8 mouse cellular contexts compared by ENCODE assay signal in genomic region chr16:31070358-31071133, GRCm38 (mm10). TPM values are rescaled to one million over a fixed set of nuclear protein-coding genes. Genes with fewer than 3 reads are reported as not detected.
DNase-seq lines count a peak whose midpoint lies in the region; ATAC-seq and TF ChIP-seq lines count a peak whose summit lies in the region.

No protein-coding gene starts in this region.

- no peaks in the 10 kb centered on the region for H3K27me3 ChIP-seq in ES-Bruce4 (ENCODE audit: control insufficient read depth, insufficient read depth, low read length, poor library complexity, severe bottlenecking)
- H3K27me3 ChIP-seq in forebrain, postnatal 0 days (ENCODE audit: insufficient read depth, low read length): no peaks in the 10 kb centered on the region
- no peaks in the 10 kb centered on the region for H3K27me3 ChIP-seq in neural tube, embryonic 15.5 days (replicated peaks)
- no peaks in the 10 kb centered on the region for H3K27me3 ChIP-seq in testis, adult 2 months (ENCODE audit: control insufficient read depth, insufficient read depth, low read length)

- no peak overlapping the region for H3K9ac ChIP-seq in ES-Bruce4 (ENCODE audit: low read depth, poor library complexity, severe bottlenecking)
- H3K9ac ChIP-seq in forebrain, postnatal 0 days: no peak overlapping the region
- H3K9ac ChIP-seq in neural tube, embryonic 15.5 days (replicated peaks): 0 out of 2 replicates have a peak overlapping the region, but pooled peaks have one; percentile 17

- no peaks in the 10 kb centered on the region; the same call in 1 of the 2 replicates for H3K9me3 ChIP-seq in ES-Bruce4 (replicated peaks; ENCODE audit: control insufficient read depth, insufficient read depth, low read length, poor library complexity, severe bottlenecking)
- no peaks in the 10 kb centered on the region for H3K9me3 ChIP-seq in forebrain, postnatal 0 days (ENCODE audit: low read length)
- no peaks in the 10 kb centered on the region for H3K9me3 ChIP-seq in neural tube, embryonic 15.5 days (replicated peaks)

- no peak overlapping the region for H3K27ac ChIP-seq in ES-Bruce4 (ENCODE audit: insufficient read depth, low read length)
- no peak overlapping the region for H3K27ac ChIP-seq in forebrain, postnatal 0 days (ENCODE audit: low read depth, low read length)
- no peak overlapping the region for H3K27ac ChIP-seq in neural tube, embryonic 15.5 days (replicated peaks)
- H3K27ac ChIP-seq in testis, adult 2 months (ENCODE audit: control insufficient read depth, insufficient read depth, low read depth, low read length): no peak overlapping the region

- H3K4me1 ChIP-seq in ES-Bruce4 (ENCODE audit: control insufficient read depth, insufficient read depth, low read length): no peaks in the 10 kb centered on the region
- H3K4me1 ChIP-seq in forebrain, postnatal 0 days (ENCODE audit: insufficient read depth): no peaks in the 10 kb centered on the region
- H3K4me1 ChIP-seq in neural tube, embryonic 15.5 days: peaks cover 16% of the 10 kb centered on the region
- peaks cover 2% of the 10 kb centered on the region for H3K4me1 ChIP-seq in testis, adult 2 months (ENCODE audit: control insufficient read depth, insufficient read depth, low read length)

- ATAC-seq in forebrain, postnatal 0 days: peak; percentile 91
- ATAC-seq in neural tube, embryonic 15.5 days (ENCODE audit: low FRiP score): peak; percentile 66

- peak; percentile 94 for TF ChIP-seq CTCF in ES-Bruce4 (IDR thresholded peaks at IDR 0.05; ENCODE audit: low read depth, low read length)
- peak; percentile 98 for TF ChIP-seq CTCF in forebrain, postnatal 0 days (IDR thresholded peaks at IDR 0.05; ENCODE audit: low read depth)
- peak; percentile 96 for TF ChIP-seq CTCF in testis, adult 2 months (IDR thresholded peaks at IDR 0.05; ENCODE audit: control insufficient read depth, insufficient read depth, insufficient replicate concordance, low read depth, low read length)

- 0 out of 2 replicates have a peak, but pooled peaks have one; percentile 44 for TF ChIP-seq EP300 in ES-Bruce4 (IDR thresholded peaks at IDR 0.05; ENCODE audit: insufficient read depth, low read depth, low read length)

- peak; percentile 77 for DNase-seq in cerebellum, adult 11 months
- peak; percentile 90 for DNase-seq in forebrain, postnatal 0 days
- peak; percentile 88 to 92 for DNase-seq in heart, postnatal 36 days
- peak; percentile 54 to 88 for DNase-seq in layer of hippocampus, adult 18-20 months (ENCODE audit: low spot score in 2 of 2)
- DNase-seq in lung, adult 18-20 months: peak; percentile 82 to 86

- H3K4me3 ChIP-seq in ES-Bruce4 (ENCODE audit: low read depth, low read length): no peak overlapping the region
- no peak overlapping the region for H3K4me3 ChIP-seq in forebrain, postnatal 0 days (ENCODE audit: low read depth, low read length)
- no peak overlapping the region; the same call in 1 of the 2 replicates for H3K4me3 ChIP-seq in neural tube, embryonic 15.5 days (replicated peaks)
- H3K4me3 ChIP-seq in testis, adult 2 months (ENCODE audit: control insufficient read depth, low read depth, low read length): no peak overlapping the region

- WGBS in forebrain, postnatal 0 days: 18% methylated on average over 19 of the region's 21 CpGs
- 14% methylated on average over 20 of the region's 21 CpGs for WGBS in neural tube, embryonic 15.5 days

- no peak for TF ChIP-seq POLR2A in ES-Bruce4 (IDR thresholded peaks at IDR 0.05; ENCODE audit: insufficient read depth, low read length)
- TF ChIP-seq POLR2A in testis, adult 2 months (IDR thresholded peaks at IDR 0.05; ENCODE audit: control insufficient read depth, low read depth, low read length): no peak

- H3K36me3 ChIP-seq in ES-Bruce4 (ENCODE audit: control insufficient read depth, insufficient read depth, low read length, poor library complexity, severe bottlenecking): no peaks in the 10 kb centered on the region
- no peaks in the 10 kb centered on the region for H3K36me3 ChIP-seq in forebrain, postnatal 0 days (ENCODE audit: insufficient read depth)
- H3K36me3 ChIP-seq in neural tube, embryonic 15.5 days: no peaks in the 10 kb centered on the region
- H3K36me3 ChIP-seq in testis, adult 2 months (ENCODE audit: control insufficient read depth, insufficient read depth, low read length): no peaks in the 10 kb centered on the region

- H3K4me2 ChIP-seq in forebrain, postnatal 0 days (ENCODE audit: low read depth): no peak overlapping the region
- peak overlapping the region; percentile 51 for H3K4me2 ChIP-seq in neural tube, embryonic 15.5 days

- intact Hi-C loops in heart, postnatal 36 days (cut with DNase I): loop anchor here (1.0 to 10.0 kb wide), 5 partner anchors 94 to 696 kb away; no protein-coding TSS in a partner anchor

RNA-seq across cellular contexts. Expression of gene Xxylt1, which starts 10.7 kb away (rescaled TPM):
- polyA plus RNA-seq in ES-Bruce4 (2011; ENCODE audit: insufficient read depth, insufficient read length, low read depth, missing spikeins): 14.8 and 15.7 TPM in 2 replicates
- total RNA-seq in forebrain, postnatal 0 days (2014; rRNA removed): 17.4 and 24.3 TPM in 2 replicates
- polyA plus RNA-seq in forebrain, postnatal 0 days (2015; fragmentation: Nextera tagmentation; extraction: Ambion mirVana): 8.6 and 14.0 TPM in 2 replicates
- total RNA-seq in heart, postnatal 36 days (2021): 10 to 100 TPM; 11.6 to 12.5 TPM
- 10 to 100 TPM; 17.2 to 19.6 TPM for total RNA-seq in layer of hippocampus, adult 18-20 months (2021)
- 16.3 and 17.8 TPM in 2 replicates for polyA plus RNA-seq in neural tube, embryonic 15.5 days (2015; fragmentation: Nextera tagmentation; extraction: Ambion mirVana)
- polyA plus RNA-seq in testis, adult 2 months (2012; rRNA removed): 1.6 and 2.7 TPM in 2 replicates
